Mouse (Mus musculus) C2C12 (cell line): ENCODE data around the gene Lgalsl.

Experiments used
- CTCF ChIP-seq: IDR thresholded peaks from one replicate; pipeline ENCODE4 v1.5.1; 2011; ENCODE audit not compliant: control insufficient read depth, insufficient read depth, insufficient read length
- MAX ChIP-seq: IDR thresholded peaks from one replicate; pipeline ENCODE4 v1.6.1; 2011; ENCODE audit warnings: mild to moderate bottlenecking, control low read depth
- MYOD1 ChIP-seq: IDR thresholded peaks from one replicate; pipeline ENCODE4 v1.6.1; 2011; ENCODE audit warnings: low read depth; ENCODE audit not compliant: control insufficient read depth, insufficient read length
- USF1 ChIP-seq: IDR thresholded peaks from one replicate; pipeline ENCODE4 v1.6.1; 2011; ENCODE audit warnings: low read depth, mild to moderate bottlenecking, control low read depth, moderate library complexity

DNA sequence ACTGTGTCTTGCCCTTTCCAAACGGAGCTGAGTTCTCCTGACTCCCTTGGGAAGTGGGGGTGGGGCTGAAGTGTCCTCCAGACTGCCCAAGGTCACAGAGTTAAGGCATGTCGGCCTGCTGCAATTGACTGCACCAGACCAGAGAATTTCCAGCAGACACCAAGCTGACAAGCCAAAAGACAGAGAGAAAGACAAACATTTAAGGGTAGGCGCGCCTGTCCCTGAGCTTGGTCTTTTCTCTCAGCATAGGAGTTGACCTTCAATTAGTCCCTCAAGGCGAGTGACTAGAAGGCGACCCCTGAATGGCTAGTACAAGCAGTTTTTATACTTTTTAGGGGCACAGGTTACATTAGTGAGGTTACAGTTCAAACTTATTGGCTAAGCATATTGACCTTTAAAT lies 46.1 kb downstream of the Lgalsl start:
- TF ChIP-seq CTCF (no peak), MAX (no peak), USF1 (no peak), MYOD1 (no peak)
